Mouse (Mus musculus) G1E (cell line): ENCODE results near the gene Lifr.

ENCODE experiments used
- CTCF ChIP-seq: IDR thresholded peaks from 2 replicates; pipeline ENCODE4 v1.5.1; 2012; ENCODE audit warnings: low read depth, low read length, inconsistent platforms, mixed read lengths
- GATA1 ChIP-seq: IDR thresholded peaks from 2 replicates; pipeline ENCODE4 v1.6.1; 2012; ENCODE audit warnings: borderline replicate concordance, low read length, inconsistent platforms, mixed read lengths
- POLR2AphosphoS5 ChIP-seq: IDR thresholded peaks from 2 replicates; pipeline ENCODE4 v1.6.1; 2012; ENCODE audit warnings: low read depth, low read length, inconsistent platforms; ENCODE audit not compliant: insufficient replicate concordance

DNA sequence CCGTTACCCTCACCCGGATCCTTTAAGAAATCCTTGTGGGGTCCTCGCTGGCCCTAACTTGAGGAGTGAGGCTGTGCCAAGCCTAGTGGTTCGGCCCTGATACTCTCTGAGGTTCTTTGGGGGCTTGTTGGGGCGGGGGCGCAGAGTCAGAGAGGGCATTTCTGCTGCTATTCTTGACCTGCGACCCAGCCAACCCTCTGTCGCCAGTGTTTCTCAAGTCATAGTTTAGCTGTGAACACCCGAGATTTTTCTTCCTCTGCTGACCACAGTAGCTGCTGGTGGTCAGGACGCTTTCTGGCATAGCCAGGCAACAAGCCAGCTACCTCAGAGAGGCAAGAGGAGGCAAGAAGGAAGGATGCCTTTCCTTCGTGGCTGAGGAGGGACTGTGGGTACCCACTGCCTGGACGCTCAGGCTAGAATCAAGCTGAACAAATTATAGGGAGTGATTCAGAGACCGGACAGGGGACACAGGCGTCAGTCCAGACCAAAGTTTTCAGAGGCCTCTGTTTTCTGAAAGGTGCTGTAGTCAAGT lies 25.4 kb upstream of the Lifr start:
- no peak for TF ChIP-seq CTCF
- TF ChIP-seq GATA1: no peak
- no peak for TF ChIP-seq POLR2AphosphoS5
